Mouse (Mus musculus): ENCODE measurements around the gene B3glct.

DNA sequence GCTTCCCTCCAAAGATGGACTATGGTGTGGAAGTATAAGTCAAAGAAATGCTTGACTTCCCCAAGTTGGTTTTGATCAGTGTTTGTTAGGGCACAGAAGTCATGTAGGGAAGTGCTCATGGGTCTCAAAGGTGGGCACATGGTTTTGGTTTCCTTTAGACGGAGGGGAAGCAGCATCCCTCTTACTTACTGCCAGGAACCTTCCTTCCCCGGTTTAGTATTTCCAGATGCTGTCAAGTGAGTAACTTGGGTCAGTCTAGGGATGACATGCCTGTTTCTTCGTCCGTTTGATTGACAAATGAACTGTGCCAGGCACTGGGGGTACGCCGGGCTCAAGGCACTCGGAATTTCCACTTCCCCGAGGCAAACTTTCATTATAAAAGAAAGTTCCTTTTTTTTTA lies 89.1 kb downstream of the B3glct start:
- TF ChIP-seq CTCF (IDR thresholded peaks at IDR 0.05; ENCODE audit: low read depth) (no peak), EP300 (IDR thresholded peaks at IDR 0.05; ENCODE audit: low read depth) (no peak)
